Mouse (Mus musculus) forebrain, postnatal 0 days (tissue): ENCODE measurements around the gene Ocm. TPM values are rescaled to one million over a fixed set of nuclear protein-coding genes. Genes with fewer than 3 reads are reported as not detected.
A peak's percentile ranks its signal among the peaks of the same experiment; 100 is the strongest.

ENCODE experiments used
- ATAC-seq: fragments of 200-750 bp; cut with Nextera tagmentation; 2 replicates; pipeline ENCODE4 v1.8.0; 2017; ENCODE audit warnings: mild to moderate bottlenecking, moderate library complexity
- DNase-seq: peaks from one replicate; pipeline ENCODE4 v3.0.0-alpha.2; 2015
- H3K27ac ChIP-seq: fragments of 300-500 bp; sonication (generic); 2 replicates; pipeline ENCODE4 v1.5.1; 2014; ENCODE audit warnings: low read depth, mild to moderate bottlenecking, antibody characterized with exemption, low read length, moderate library complexity, mixed read lengths
- H3K27me3 ChIP-seq: fragments of 300-500 bp; sonication (generic); 2 replicates; pipeline ENCODE4 v1.6.1; 2014; ENCODE audit warnings: mild to moderate bottlenecking, low read length, mixed read lengths; ENCODE audit not compliant: insufficient read depth
- H3K36me3 ChIP-seq: fragments of 300-500 bp; sonication (generic); 2 replicates; pipeline ENCODE4 v1.6.1; 2014; ENCODE audit warnings: mild to moderate bottlenecking, moderate library complexity; ENCODE audit not compliant: insufficient read depth
- H3K4me1 ChIP-seq: fragments of 300-500 bp; sonication (generic); 2 replicates; pipeline ENCODE4 v1.6.1; 2014; ENCODE audit warnings: antibody characterized with exemption; ENCODE audit not compliant: insufficient read depth
- H3K4me2 ChIP-seq: fragments of 300-500 bp; sonication (generic); 2 replicates; pipeline ENCODE4 v1.6.1; 2014; ENCODE audit warnings: low read depth, mild to moderate bottlenecking, moderate library complexity
- H3K4me3 ChIP-seq: fragments of 300-500 bp; sonication (generic); 2 replicates; pipeline ENCODE4 v1.5.1; 2014; ENCODE audit warnings: low read depth, low read length, mixed read lengths
- H3K9ac ChIP-seq: fragments of 300-500 bp; sonication (generic); 2 replicates; pipeline ENCODE4 v1.6.1; 2014; ENCODE audit warnings: mild to moderate bottlenecking
- H3K9me3 ChIP-seq: fragments of 300-500 bp; sonication (generic); 2 replicates; pipeline ENCODE4 v1.6.1; 2016; ENCODE audit warnings: low read length
- CTCF ChIP-seq: sonication (generic); IDR thresholded peaks from 2 replicates; pipeline ENCODE4 v1.5.1; 2016; ENCODE audit warnings: antibody characterized with exemption, control low read depth, low read depth
- WGBS: fragments of 180-500 bp; shearing (Covaris S2); extraction: QIAGEN DNeasy Blood & Tissue Kit; methylation state at CpG from one replicate; pipeline ENCODE4 v1.1.7; 2014; 5-methylcytosine and 5-hydroxymethylcytosine counted together
- polyA plus RNA-seq: library from polyadenylated mRNA; unstranded; fragments of >200 nt; fragmentation: Nextera tagmentation; extraction: Ambion mirVana; gene quantifications from 2 replicates; pipeline ENCODE4 v1.2.1, GENCODE M21; 2015
- total RNA-seq: library from RNA; depleted of rRNA; stranded (reverse); fragments of >200 nt; gene quantifications from 2 replicates; pipeline ENCODE4 v1.2.3, GENCODE M21; 2014

The Ocm gene
- total and polyA plus RNA-seq, 2 experiments from 2014 or later, result not detected

GRCm38 (mm10) chr5:143989046-143989445 is 37.4 kb downstream of the Ocm start:
- Histone ChIP-seq H3K27ac (no peak overlapping the region), H3K4me3 (no peak overlapping the region)

GRCm38 (mm10) chr5:143987596-143987995 is 38.9 kb downstream of the Ocm start:
- DNase-seq, result no peak
- H3K36me3 ChIP-seq, result peaks cover 77% of the 10 kb centered on the region
- no peaks in the 10 kb centered on the region for H3K27me3 ChIP-seq
- H3K4me1 ChIP-seq, result no peaks in the 10 kb centered on the region
- 94% methylated on average over 3 of the region's 3 CpGs for WGBS
- no peak overlapping the region for H3K4me2 ChIP-seq
- H3K4me3 ChIP-seq, result no peak overlapping the region
- no peak overlapping the region for H3K27ac ChIP-seq
- no peak for TF ChIP-seq CTCF
- ATAC-seq, result no peak
- no peak overlapping the region for H3K9ac ChIP-seq
- no peaks in the 10 kb centered on the region for H3K9me3 ChIP-seq

More at GRCm38 (mm10) chr5:143989046-143989445, 37.4 kb downstream of the Ocm start:
- H3K9ac ChIP-seq, result no peak overlapping the region
- no peak for ATAC-seq
- peaks cover 91% of the 10 kb centered on the region for H3K36me3 ChIP-seq
- no peaks in the 10 kb centered on the region for H3K9me3 ChIP-seq
- no peaks in the 10 kb centered on the region for H3K4me1 ChIP-seq
- WGBS, result 83% methylated on average over 4 of the region's 4 CpGs
- no peaks in the 10 kb centered on the region for H3K27me3 ChIP-seq
- H3K4me2 ChIP-seq, result no peak overlapping the region
- DNase-seq, result no peak
- no peak for TF ChIP-seq CTCF

- WGBS, result 81% methylated on average over 7 of the region's 7 CpGs
- H3K36me3 ChIP-seq, result peaks cover 55% of the 10 kb centered on the region
- H3K27me3 ChIP-seq, result no peaks in the 10 kb centered on the region
- no peak overlapping the region for H3K4me3 ChIP-seq
- H3K9me3 ChIP-seq, result no peaks in the 10 kb centered on the region
- TF ChIP-seq CTCF, result no peak
- ATAC-seq (no peak), DNase-seq (no peak)
- no peaks in the 10 kb centered on the region for H3K4me1 ChIP-seq
- H3K27ac ChIP-seq, result no peak overlapping the region
- H3K4me2 ChIP-seq, result no peak overlapping the region
- H3K9ac ChIP-seq, result no peak overlapping the region
These were observed 41.1 kb downstream of the Ocm start for GRCm38 (mm10) chr5:143985381-143985780.

- no peak overlapping the region for H3K9ac ChIP-seq
- H3K27ac ChIP-seq, result no peak overlapping the region
- no peaks in the 10 kb centered on the region for H3K4me1 ChIP-seq
- TF ChIP-seq CTCF, result no peak
- H3K4me2 ChIP-seq, result no peak overlapping the region
- H3K4me3 ChIP-seq, result no peak overlapping the region
- ATAC-seq (no peak), DNase-seq (no peak)
- no peaks in the 10 kb centered on the region for H3K27me3 ChIP-seq
- 81% methylated on average over 2 of the region's 2 CpGs for WGBS
- H3K9me3 ChIP-seq, result no peaks in the 10 kb centered on the region
- peaks cover 26% of the 10 kb centered on the region for H3K36me3 ChIP-seq
These were observed 44.1 kb downstream of the Ocm start for GRCm38 (mm10) chr5:143982361-143982760.

GRCm38 (mm10) chr5:143980858-143981257 is 45.6 kb downstream of the Ocm start:
- Histone ChIP-seq H3K4me3 (no peak overlapping the region), H3K4me1 (no peaks in the 10 kb centered on the region), H3K36me3 (peaks cover 16% of the 10 kb centered on the region), H3K27me3 (no peaks in the 10 kb centered on the region), H3K4me2 (no peak overlapping the region), H3K9ac (no peak overlapping the region), H3K9me3 (no peaks in the 10 kb centered on the region), H3K27ac (no peak overlapping the region)
- 24% methylated on average over 9 of the region's 9 CpGs for WGBS
- peak; percentile 12 for DNase-seq
- no peak for TF ChIP-seq CTCF
- no peak; the same call in 1 of the 2 replicates for ATAC-seq

GRCm38 (mm10) chr5:143976726-143977431 is 49.6 kb downstream of the Ocm start:
- Histone ChIP-seq H3K9ac (no peak overlapping the region), H3K27ac (no peak overlapping the region), H3K4me1 (no peaks in the 10 kb centered on the region), H3K36me3 (no peaks in the 10 kb centered on the region), H3K9me3 (no peaks in the 10 kb centered on the region), H3K4me3 (no peak overlapping the region), H3K27me3 (no peaks in the 10 kb centered on the region), H3K4me2 (no peak overlapping the region)
- DNase-seq, result no peak
- TF ChIP-seq CTCF, result no peak
- 82% methylated on average over 16 of the region's 16 CpGs for WGBS
- ATAC-seq, result no peak

- H3K27me3 ChIP-seq, result no peaks in the 10 kb centered on the region
These were observed 50.2 kb downstream of the Ocm start for GRCm38 (mm10) chr5:143976232-143976631.

More at GRCm38 (mm10) chr5:143976232-143976631, 50.2 kb downstream of the Ocm start:
- TF ChIP-seq CTCF, result no peak
- no peak for ATAC-seq
- H3K9ac ChIP-seq, result no peak overlapping the region
- no peak overlapping the region for H3K27ac ChIP-seq
- H3K4me3 ChIP-seq, result no peak overlapping the region
- no peaks in the 10 kb centered on the region for H3K4me1 ChIP-seq
- no peak for DNase-seq
- H3K36me3 ChIP-seq, result no peaks in the 10 kb centered on the region
- no peak overlapping the region for H3K4me2 ChIP-seq
- 88% methylated on average over 11 of the region's 11 CpGs for WGBS
- H3K9me3 ChIP-seq, result no peaks in the 10 kb centered on the region
